Mouse (Mus musculus) forebrain, embryonic 14.5 days (tissue): Measurements from ENCODE around the gene Hrnr. TPM values are rescaled to one million over a fixed set of nuclear protein-coding genes. Genes with fewer than 3 reads are reported as not detected.

Source experiments
- ATAC-seq: fragments of 200-750 bp; cut with Nextera tagmentation; 2 replicates; pipeline ENCODE4 v1.8.0; 2017; ENCODE audit warnings: mild to moderate bottlenecking, moderate library complexity
- DNase-seq: peaks from one replicate; pipeline ENCODE4 v3.0.0-alpha.2; 2015; ENCODE audit warnings: low spot score
- H3K27ac ChIP-seq: fragments of 300-500 bp; sonication (generic); 2 replicates; pipeline ENCODE4 v1.5.1; 2014; ENCODE audit warnings: low read depth, mild to moderate bottlenecking, control low read depth, low read length, moderate library complexity
- H3K27me3 ChIP-seq: fragments of 300-500 bp; sonication (generic); replicated peaks from 2 replicates; pipeline ENCODE4 v1.6.1; 2014; ENCODE audit warnings: low read length, control low read depth, mixed read lengths; ENCODE audit not compliant: control insufficient read depth, insufficient read depth
- H3K36me3 ChIP-seq: fragments of 300-500 bp; sonication (generic); 2 replicates; pipeline ENCODE4 v1.6.1; 2014; ENCODE audit warnings: low read length, control low read depth; ENCODE audit not compliant: control insufficient read depth, insufficient read depth
- H3K4me1 ChIP-seq: fragments of 300-500 bp; sonication (generic); 2 replicates; pipeline ENCODE4 v1.6.1; 2014; ENCODE audit warnings: antibody characterized with exemption, low read length, control low read depth; ENCODE audit not compliant: control insufficient read depth, insufficient read depth
- H3K4me2 ChIP-seq: fragments of 300-500 bp; sonication (generic); 2 replicates; pipeline ENCODE4 v1.6.1; 2014; ENCODE audit warnings: mild to moderate bottlenecking, control low read depth, low read length
- H3K4me3 ChIP-seq: fragments of 300-500 bp; sonication (generic); 2 replicates; pipeline ENCODE4 v1.5.1; 2014; ENCODE audit warnings: low read depth, low read length, control low read depth
- H3K9ac ChIP-seq: fragments of 300-500 bp; sonication (generic); 2 replicates; pipeline ENCODE4 v1.6.1; 2014; ENCODE audit warnings: mild to moderate bottlenecking, low read length, control low read depth, moderate library complexity
- H3K9me3 ChIP-seq: fragments of 300-500 bp; sonication (generic); replicated peaks from 2 replicates; pipeline ENCODE4 v1.6.1; 2016; ENCODE audit warnings: low read length, control low read depth, mixed read lengths; ENCODE audit not compliant: control insufficient read depth
- WGBS: fragments of 180-500 bp; shearing (Covaris S2); extraction: QIAGEN DNeasy Blood & Tissue Kit; methylation state at CpG from one replicate; pipeline ENCODE4 v1.1.7; 2014; 5-methylcytosine and 5-hydroxymethylcytosine counted together
- polyA plus RNA-seq: library from polyadenylated mRNA; unstranded; fragments of >200 nt; fragmentation: Nextera tagmentation; extraction: Ambion mirVana; gene quantifications from 2 replicates; pipeline ENCODE4 v1.2.1, GENCODE M21; 2014

Hrnr gene
- polyA plus RNA-seq, 1 experiment from 2014 or later = not detected

DNA sequence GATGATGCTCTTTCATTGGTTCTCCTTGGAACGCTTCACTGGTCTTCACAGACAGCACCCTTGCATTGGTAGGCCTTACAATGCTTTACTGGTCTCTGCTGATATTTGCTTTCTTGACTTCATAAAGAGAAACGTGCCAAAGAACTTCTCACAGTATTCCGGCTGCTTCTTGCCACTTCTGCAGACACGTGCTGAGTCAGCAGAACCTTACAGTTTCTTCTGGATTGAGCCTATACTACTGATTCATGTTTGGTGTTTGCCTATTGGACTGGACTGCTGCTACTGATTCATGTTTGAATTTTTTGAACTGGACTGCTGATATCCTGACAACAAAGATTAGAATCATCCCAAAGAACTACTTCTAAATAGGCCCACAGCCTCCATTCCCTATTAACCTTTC lies 20.5 kb downstream of the Hrnr start:
- Histone ChIP-seq H3K9me3 (no peaks in the 10 kb centered on the region), H3K4me1 (no peaks in the 10 kb centered on the region), H3K4me3 (no peak overlapping the region), H3K4me2 (no peak overlapping the region), H3K9ac (no peak overlapping the region), H3K27ac (no peak overlapping the region), H3K36me3 (no peaks in the 10 kb centered on the region), H3K27me3 (no peaks in the 10 kb centered on the region)
- WGBS = 88% methylated on average over 4 of the region's 4 CpGs
- DNase-seq (no peak), ATAC-seq (no peak)

DNA sequence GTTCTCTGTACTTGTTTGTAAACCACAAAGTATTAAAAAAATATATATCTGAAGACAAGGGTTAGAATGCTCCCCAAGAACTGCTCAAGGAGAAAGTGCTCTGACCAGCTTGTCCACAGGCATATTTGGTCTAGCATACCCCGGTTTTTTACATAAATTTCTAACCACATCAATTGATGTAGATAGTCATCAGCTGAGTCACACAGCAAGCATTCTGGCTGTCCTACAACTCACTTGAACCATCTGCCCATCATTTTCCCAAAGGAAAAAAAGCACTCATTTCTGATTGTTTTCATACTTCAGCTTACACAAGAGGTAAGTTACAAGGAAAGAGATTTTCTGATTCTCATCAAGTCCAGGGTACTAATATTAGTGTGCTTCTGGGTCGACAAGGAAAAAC lies 27.3 kb downstream of the Hrnr start:
- 90% methylated on average over 2 of the region's 2 CpGs for WGBS
- DNase-seq = no peak
- no peak overlapping the region for H3K4me3 ChIP-seq
- no peak overlapping the region for H3K9ac ChIP-seq
- no peaks in the 10 kb centered on the region for H3K36me3 ChIP-seq
- no peaks in the 10 kb centered on the region for H3K27me3 ChIP-seq
- H3K27ac ChIP-seq = no peak overlapping the region
- no peak for ATAC-seq
- no peaks in the 10 kb centered on the region for H3K9me3 ChIP-seq
- no peak overlapping the region for H3K4me2 ChIP-seq
- H3K4me1 ChIP-seq = no peaks in the 10 kb centered on the region

DNA sequence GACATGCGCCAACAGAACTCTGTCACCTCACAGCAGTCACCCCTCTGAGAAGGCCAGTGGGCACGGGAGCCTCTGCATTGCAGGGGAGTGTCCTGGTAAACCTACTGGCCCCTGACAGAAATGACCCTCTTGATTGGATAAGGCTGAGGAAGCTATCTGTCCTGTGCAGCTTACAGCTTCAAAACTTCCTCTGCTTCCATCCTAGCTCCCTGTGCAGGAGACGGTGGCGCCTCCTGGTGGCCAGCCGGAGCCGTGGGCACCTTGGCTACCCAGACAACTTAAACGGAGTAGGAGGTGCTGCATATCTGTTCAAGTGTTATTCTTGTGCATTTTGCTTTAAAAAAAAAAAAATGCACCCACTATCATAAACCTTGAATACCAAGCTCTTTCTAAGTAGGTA lies 40.5 kb downstream of the Hrnr start:
- DNase-seq (peak; percentile 14), ATAC-seq (no peak)
- no peak overlapping the region for H3K27ac ChIP-seq
- no peaks in the 10 kb centered on the region for H3K9me3 ChIP-seq
- H3K27me3 ChIP-seq = no peaks in the 10 kb centered on the region
- H3K9ac ChIP-seq = no peak overlapping the region
- H3K36me3 ChIP-seq = no peaks in the 10 kb centered on the region
- 18% methylated on average over 7 of the region's 7 CpGs for WGBS
- H3K4me2 ChIP-seq = no peak overlapping the region
- no peak overlapping the region for H3K4me3 ChIP-seq
- H3K4me1 ChIP-seq = no peaks in the 10 kb centered on the region

DNA sequence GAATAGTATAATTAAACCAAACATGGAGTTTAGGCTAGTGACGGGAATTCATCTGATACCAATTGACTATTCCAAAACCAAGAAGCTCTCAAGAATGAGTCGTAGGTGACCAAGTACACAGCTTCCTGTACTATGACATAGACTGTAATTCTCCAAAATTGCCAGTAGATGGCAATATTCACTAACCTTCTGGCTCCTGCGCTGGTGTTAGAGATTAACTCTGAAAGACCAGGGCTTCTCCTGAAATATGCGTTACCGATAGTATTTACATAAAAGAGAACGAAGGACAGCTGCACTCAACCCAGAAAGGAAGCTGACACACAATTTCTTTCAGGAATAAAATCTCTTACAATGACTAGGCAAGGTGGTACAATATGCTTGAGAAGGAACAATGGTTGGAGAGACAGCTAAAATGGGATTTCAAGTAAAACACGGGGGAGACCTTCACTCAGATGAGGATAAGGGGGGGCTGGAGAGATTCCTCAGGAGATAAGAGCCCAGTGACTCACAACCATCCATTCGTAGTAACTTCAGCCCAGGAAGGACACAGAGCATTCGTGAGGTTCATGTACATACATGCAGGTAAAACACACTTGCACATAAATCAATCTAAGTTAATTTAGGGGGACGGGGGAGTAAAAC lies 42.5 kb downstream of the Hrnr start:
- no peak overlapping the region for H3K27ac ChIP-seq
- 9% methylated on average over 10 of the region's 10 CpGs for WGBS
- no peak overlapping the region for H3K4me3 ChIP-seq
- no peaks in the 10 kb centered on the region for H3K27me3 ChIP-seq
- peak; percentile 89 for ATAC-seq
- peak overlapping the region; percentile 29; the same call in 1 of the 2 replicates for H3K4me2 ChIP-seq
- no peaks in the 10 kb centered on the region for H3K36me3 ChIP-seq
- H3K9me3 ChIP-seq = no peaks in the 10 kb centered on the region
- H3K4me1 ChIP-seq = no peaks in the 10 kb centered on the region
- no peak overlapping the region for H3K9ac ChIP-seq
- DNase-seq = peak; percentile 88

DNA sequence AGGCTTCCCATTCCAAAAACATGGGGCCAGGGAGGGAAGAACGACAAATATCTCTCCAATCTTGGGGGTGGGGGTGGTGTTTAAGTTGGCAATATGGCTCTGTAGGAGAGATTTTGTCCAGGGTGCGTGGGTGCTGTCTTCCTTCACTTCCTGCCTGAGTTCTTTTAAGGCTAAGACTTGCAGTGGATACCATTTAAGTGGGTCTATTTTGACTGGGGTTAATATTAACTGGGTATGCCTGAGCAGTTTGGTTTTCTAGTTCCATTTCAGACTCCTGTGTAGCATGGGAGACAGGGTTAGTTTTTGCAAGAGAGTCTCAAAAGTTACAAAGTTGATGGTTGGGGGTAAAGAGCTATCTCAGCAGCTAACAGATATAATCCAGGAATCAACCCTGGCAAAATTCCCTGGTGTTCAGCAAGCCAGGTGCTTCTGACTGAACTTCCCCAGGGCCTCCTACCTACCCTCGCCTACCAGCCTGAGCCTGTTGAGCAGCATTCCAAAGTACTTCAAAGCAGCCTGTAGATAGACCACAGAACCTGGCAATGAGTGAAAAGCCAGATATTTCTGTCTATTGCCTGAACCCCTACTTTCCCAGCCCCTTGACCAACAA lies 47.5 kb downstream of the Hrnr start:
- no peak overlapping the region for H3K9ac ChIP-seq
- H3K9me3 ChIP-seq = no peaks in the 10 kb centered on the region
- DNase-seq = no peak
- 62% methylated on average over 3 of the region's 3 CpGs for WGBS
- no peaks in the 10 kb centered on the region for H3K36me3 ChIP-seq
- no peaks in the 10 kb centered on the region for H3K4me1 ChIP-seq
- no peak overlapping the region for H3K4me2 ChIP-seq
- H3K4me3 ChIP-seq = no peak overlapping the region
- no peak for ATAC-seq
- no peaks in the 10 kb centered on the region for H3K27me3 ChIP-seq
- no peak overlapping the region for H3K27ac ChIP-seq

DNA sequence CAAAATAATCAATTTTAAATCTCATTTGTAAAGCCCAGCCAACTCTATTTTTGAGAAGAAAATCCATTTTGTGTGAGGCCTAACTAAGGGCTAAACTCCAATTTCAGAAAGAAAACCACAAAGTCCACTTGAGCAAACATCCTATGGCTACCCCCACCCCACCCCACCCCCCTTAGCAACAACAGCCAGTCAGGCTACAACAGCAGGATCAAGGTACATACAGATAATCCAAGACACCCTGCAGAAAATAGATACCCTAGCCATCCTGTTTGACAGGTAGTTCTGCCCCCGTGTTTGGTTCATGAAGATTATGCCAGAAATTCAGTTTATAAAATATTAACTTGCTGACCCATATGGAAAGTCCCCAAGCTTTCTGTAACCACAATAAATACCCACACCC lies 48.6 kb downstream of the Hrnr start:
- Histone ChIP-seq H3K4me3 (no peak overlapping the region), H3K4me1 (no peaks in the 10 kb centered on the region), H3K9ac (no peak overlapping the region), H3K36me3 (no peaks in the 10 kb centered on the region), H3K9me3 (no peaks in the 10 kb centered on the region), H3K4me2 (no peak overlapping the region), H3K27ac (no peak overlapping the region), H3K27me3 (no peaks in the 10 kb centered on the region)
- DNase-seq (no peak), ATAC-seq (no peak)
- 74% methylated on average over 1 of the region's 1 CpGs for WGBS

DNA sequence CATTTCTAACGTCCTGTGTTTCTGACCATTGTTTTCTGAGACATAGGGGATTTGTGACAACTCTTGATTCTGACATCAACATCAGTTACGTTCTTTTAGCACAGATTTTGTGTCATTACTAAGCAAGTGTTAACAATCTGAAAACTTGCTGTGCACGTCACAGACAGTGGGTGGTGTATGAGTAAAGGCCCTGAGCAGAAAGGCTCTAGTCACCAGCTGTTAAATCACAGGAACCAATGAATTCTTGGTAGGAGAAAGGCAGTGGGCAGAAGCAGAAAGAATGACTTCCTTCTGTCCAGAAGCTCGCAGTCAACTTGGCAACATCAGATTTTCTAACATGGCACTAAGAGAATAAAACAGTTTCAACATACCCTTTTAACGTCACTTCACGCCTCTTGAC lies 53.9 kb downstream of the Hrnr start:
- H3K9ac ChIP-seq = no peak overlapping the region
- no peak overlapping the region for H3K27ac ChIP-seq
- H3K9me3 ChIP-seq = no peaks in the 10 kb centered on the region
- H3K4me2 ChIP-seq = no peak overlapping the region
- no peaks in the 10 kb centered on the region for H3K27me3 ChIP-seq
- no peaks in the 10 kb centered on the region for H3K36me3 ChIP-seq
- DNase-seq = no peak
- H3K4me3 ChIP-seq = no peak overlapping the region
- H3K4me1 ChIP-seq = no peaks in the 10 kb centered on the region
- 82% methylated on average over 6 of the region's 6 CpGs for WGBS
- ATAC-seq = no peak

DNA sequence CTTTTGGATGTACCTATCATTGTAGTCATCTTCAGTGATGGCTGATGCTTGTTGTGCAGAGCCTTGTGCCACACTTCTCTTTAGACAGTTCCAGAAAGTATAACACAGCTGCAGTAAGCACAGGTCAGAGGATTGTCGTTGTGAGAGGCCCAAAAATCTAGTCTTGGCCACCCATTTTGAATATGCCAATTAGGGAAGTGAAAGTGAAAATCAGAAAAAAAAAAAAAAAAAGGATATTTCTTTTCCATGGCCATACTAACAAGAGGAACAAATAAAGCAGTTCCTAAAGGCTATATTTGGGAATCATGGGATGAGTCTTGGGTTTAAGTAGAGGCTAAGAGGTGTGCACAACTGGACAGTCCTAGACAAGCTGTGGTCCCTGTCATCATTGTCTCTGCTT lies 55.6 kb downstream of the Hrnr start:
- WGBS = 67% methylated on average over 1 of the region's 1 CpGs
- no peak overlapping the region for H3K27ac ChIP-seq
- H3K9me3 ChIP-seq = no peaks in the 10 kb centered on the region
- ATAC-seq = no peak
- no peak overlapping the region for H3K9ac ChIP-seq
- H3K27me3 ChIP-seq = no peaks in the 10 kb centered on the region
- DNase-seq = no peak
- H3K4me3 ChIP-seq = no peak overlapping the region
- no peak overlapping the region for H3K4me2 ChIP-seq
- H3K4me1 ChIP-seq = no peaks in the 10 kb centered on the region
- H3K36me3 ChIP-seq = no peaks in the 10 kb centered on the region

DNA sequence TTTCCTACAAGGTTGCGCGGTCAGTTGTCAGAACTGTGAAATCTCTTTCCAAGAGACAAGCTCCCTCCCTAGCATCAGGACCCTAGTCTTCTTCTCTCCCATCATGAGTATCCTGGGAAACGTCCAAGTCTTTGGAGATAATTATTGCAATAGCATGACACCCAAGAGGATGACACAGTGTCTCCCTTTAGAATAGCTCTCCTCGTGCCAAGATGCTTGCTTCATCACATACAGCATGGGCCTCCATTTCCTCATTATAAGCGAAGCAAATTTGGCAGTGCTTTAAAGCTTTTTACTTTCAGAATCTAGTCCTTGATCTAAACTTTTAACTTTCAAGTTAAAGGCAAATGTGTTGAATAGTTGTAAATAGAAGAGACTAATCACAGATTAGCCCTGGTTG lies 56.1 kb downstream of the Hrnr start:
- Histone ChIP-seq H3K27me3 (no peaks in the 10 kb centered on the region), H3K4me3 (no peak overlapping the region), H3K9me3 (no peaks in the 10 kb centered on the region), H3K9ac (no peak overlapping the region), H3K4me1 (no peaks in the 10 kb centered on the region), H3K4me2 (no peak overlapping the region), H3K27ac (no peak overlapping the region), H3K36me3 (no peaks in the 10 kb centered on the region)
- WGBS = 79% methylated on average over 5 of the region's 5 CpGs
- DNase-seq = no peak
- ATAC-seq = no peak
